Mouse (Mus musculus) limb, embryonic 13.5 days (tissue): Measurements from ENCODE around the gene Zfp280b. TPM values are rescaled to one million over a fixed set of nuclear protein-coding genes. Genes with fewer than 3 reads are reported as not detected.
"Not testable (repeated sequence)": the region's sequence is repeated elsewhere in the genome, so short reads cannot be mapped to it uniquely, and the experiment has no call there.

Experiments used
- ATAC-seq: fragments of 200-750 bp; cut with Nextera tagmentation; 2 replicates; pipeline ENCODE4 v1.8.0; 2017; ENCODE audit warnings: low read depth, moderate number of reproducible peaks, moderate TSS enrichment; ENCODE audit not compliant: low FRiP score
- H3K27ac ChIP-seq: fragments of 300-500 bp; sonication (generic); 2 replicates; pipeline ENCODE4 v1.5.1; 2015; ENCODE audit warnings: inconsistent platforms, mild to moderate bottlenecking, moderate library complexity
- H3K27me3 ChIP-seq: fragments of 300-500 bp; sonication (generic); 2 replicates; pipeline ENCODE4 v1.6.1; 2015; ENCODE audit warnings: mild to moderate bottlenecking, inconsistent platforms
- H3K36me3 ChIP-seq: fragments of 300-500 bp; sonication (generic); 2 replicates; pipeline ENCODE4 v1.6.1; 2015; ENCODE audit warnings: inconsistent platforms, mild to moderate bottlenecking, moderate library complexity
- H3K4me1 ChIP-seq: fragments of 300-500 bp; sonication (generic); 2 replicates; pipeline ENCODE4 v1.6.1; 2015; ENCODE audit warnings: inconsistent platforms
- H3K4me2 ChIP-seq: fragments of 300-500 bp; sonication (generic); replicated peaks from 2 replicates; pipeline ENCODE4 v1.6.1; 2015; ENCODE audit warnings: inconsistent platforms, mild to moderate bottlenecking, moderate library complexity
- H3K4me3 ChIP-seq: fragments of 300-500 bp; sonication (generic); 2 replicates; pipeline ENCODE4 v1.5.1; 2015; ENCODE audit warnings: moderate library complexity, mild to moderate bottlenecking, inconsistent platforms
- H3K9ac ChIP-seq: fragments of 300-500 bp; sonication (generic); 2 replicates; pipeline ENCODE4 v1.6.1; 2015; ENCODE audit warnings: mild to moderate bottlenecking, inconsistent platforms
- H3K9me3 ChIP-seq: fragments of 300-500 bp; sonication (generic); 2 replicates; pipeline ENCODE4 v1.6.1; 2016; ENCODE audit warnings: inconsistent platforms
- WGBS: fragments of 180-500 bp; shearing (Covaris S2); methylation state at CpG from one replicate; pipeline ENCODE4 v1.1.7; 2015; 5-methylcytosine and 5-hydroxymethylcytosine counted together
- polyA plus RNA-seq: library from polyadenylated mRNA; unstranded; fragments of >200 nt; fragmentation: Nextera tagmentation; extraction: Ambion mirVana; gene quantifications from 2 replicates; pipeline ENCODE4 v1.2.1, GENCODE M21; 2015

Zfp280b gene
- polyA plus RNA-seq, result 22.1 and 22.5 TPM in 2 replicates

DNA sequence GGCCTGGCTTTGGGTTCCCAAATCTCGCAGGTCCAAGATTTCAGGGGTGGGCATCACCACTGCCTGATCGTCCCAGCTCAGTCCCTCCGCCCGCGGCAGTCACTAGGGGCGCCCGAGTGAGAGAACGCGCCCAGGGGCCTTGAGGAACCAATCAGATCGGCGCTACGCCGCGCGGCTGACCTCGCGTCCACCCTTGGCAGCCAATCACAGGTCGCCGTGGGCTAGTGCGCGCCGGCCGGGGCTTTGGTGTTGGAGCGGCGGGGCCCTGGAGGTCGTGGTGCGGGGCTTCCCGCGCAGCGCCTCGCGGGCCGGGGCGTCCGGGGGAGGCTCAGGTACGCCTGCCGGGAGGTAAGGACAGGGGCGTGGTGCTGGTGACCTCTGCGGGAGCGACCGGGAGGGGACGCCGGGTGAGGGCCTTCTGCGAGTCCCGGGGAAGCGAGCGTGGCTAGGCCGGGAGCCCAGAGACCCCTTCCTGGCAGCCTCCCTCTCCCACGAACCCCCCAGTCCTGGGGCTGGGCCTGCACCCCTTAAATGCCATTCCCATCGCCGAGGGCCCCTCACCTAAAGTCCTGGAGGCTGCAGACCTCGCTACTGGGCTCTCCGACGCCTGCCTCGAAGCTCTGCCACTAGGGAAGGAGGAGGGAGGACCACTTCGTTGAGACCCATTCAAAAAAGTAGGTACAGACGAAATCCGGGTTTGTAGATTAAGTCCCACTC lies at the start of gene Zfp280b:
TSS of gene Zfp280b (plus strand) at position 249 of the 717 bp plus-strand sequence.
- Histone ChIP-seq H3K9ac (peak within 1 kb of the TSS; percentile 95), H3K27ac (peak within 1 kb of the TSS; percentile 67; the same call in 1 of the 2 replicates), H3K36me3 (peaks cover 26% of the 10 kb centered on the region), H3K9me3 (no peaks in the 10 kb centered on the region), H3K4me2 (peak within 1 kb of the TSS; percentile 78), H3K27me3 (no peaks in the 10 kb centered on the region), H3K4me1 (peaks cover 11% of the 10 kb centered on the region; the same call in 1 of the 2 replicates), H3K4me3 (peak within 1 kb of the TSS; percentile 88)
- WGBS, result under 1% methylated on average over 55 of the region's 58 CpGs
- peak; percentile 98 for ATAC-seq

DNA sequence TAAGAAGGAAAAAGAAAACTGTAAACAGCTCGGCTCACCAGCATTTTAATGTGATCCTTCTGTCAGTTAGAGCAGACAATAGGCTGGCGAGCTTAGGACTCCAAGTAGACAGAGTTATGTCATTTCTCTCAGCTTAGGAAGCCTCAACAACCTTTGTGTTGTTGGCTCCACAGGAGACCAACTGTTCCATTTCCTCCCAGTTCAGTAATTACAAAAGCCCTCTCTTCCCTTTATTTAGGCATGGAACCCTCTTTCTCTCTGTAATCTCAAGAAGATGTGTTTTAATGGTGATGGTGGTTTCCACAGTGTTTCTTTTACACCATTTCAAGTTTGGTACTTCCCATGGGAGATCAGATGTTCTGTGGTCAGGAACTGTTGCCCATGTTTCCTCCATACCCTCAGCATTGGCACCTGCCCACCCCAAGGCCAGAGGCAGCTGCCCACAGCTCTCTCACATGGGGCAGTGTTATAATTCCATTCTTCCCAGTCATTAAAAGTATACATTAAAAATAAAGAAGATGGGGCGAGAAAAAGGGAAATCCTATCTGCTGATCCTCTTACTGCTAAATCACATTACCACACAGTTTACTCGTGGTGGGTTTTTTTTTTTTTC lies 41.9 kb upstream of the Zfp280b start:
- H3K4me3 ChIP-seq, result no peak overlapping the region
- H3K36me3 ChIP-seq, result no peaks in the 10 kb centered on the region
- no peaks in the 10 kb centered on the region for H3K9me3 ChIP-seq
- no peak overlapping the region for H3K27ac ChIP-seq
- no peaks in the 10 kb centered on the region for H3K4me1 ChIP-seq
- no peak overlapping the region for H3K4me2 ChIP-seq
- no peak overlapping the region for H3K9ac ChIP-seq
- H3K27me3 ChIP-seq, result no peaks in the 10 kb centered on the region
- WGBS, result 68% methylated on average over 4 of the region's 4 CpGs
- ATAC-seq, result no peak

DNA sequence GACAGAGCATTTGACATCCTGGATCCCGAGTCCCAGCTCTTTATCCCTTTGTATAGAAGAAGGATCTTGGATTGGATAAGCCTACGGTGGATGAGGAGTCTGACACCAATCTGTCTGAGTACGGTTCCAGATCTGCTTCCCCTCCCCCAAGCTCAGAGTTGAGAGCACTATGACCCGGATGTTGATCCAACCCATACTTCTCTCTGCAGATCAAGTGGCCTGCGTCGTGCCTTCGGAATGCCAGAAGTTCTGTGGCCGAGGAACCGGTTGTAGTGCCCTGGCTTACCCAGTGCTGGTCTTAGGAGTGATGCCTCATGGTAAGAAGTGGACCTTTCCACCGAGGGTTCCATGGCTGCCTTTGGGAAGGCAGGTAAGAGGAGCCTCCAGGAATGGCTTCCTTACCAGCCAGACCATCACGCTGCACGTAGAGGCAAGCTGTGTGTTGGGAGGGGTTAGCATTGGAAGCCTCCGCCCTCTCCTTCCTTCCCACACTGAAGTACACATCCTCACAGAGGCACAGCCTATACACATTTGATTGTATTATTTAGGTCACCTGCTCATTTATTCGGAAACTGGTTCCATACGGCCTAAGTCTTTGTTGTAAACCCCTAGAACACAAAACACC lies 38.7 kb upstream of the Zfp280b start:
- no peak for ATAC-seq
- H3K4me1 ChIP-seq, result no peaks in the 10 kb centered on the region
- H3K4me2 ChIP-seq, result no peak overlapping the region
- no peaks in the 10 kb centered on the region for H3K9me3 ChIP-seq
- H3K27me3 ChIP-seq, result no peaks in the 10 kb centered on the region
- H3K27ac ChIP-seq, result no peak overlapping the region
- no peak overlapping the region for H3K4me3 ChIP-seq
- no peak overlapping the region for H3K9ac ChIP-seq
- no peaks in the 10 kb centered on the region for H3K36me3 ChIP-seq
- WGBS, result 85% methylated on average over 15 of the region's 15 CpGs

DNA sequence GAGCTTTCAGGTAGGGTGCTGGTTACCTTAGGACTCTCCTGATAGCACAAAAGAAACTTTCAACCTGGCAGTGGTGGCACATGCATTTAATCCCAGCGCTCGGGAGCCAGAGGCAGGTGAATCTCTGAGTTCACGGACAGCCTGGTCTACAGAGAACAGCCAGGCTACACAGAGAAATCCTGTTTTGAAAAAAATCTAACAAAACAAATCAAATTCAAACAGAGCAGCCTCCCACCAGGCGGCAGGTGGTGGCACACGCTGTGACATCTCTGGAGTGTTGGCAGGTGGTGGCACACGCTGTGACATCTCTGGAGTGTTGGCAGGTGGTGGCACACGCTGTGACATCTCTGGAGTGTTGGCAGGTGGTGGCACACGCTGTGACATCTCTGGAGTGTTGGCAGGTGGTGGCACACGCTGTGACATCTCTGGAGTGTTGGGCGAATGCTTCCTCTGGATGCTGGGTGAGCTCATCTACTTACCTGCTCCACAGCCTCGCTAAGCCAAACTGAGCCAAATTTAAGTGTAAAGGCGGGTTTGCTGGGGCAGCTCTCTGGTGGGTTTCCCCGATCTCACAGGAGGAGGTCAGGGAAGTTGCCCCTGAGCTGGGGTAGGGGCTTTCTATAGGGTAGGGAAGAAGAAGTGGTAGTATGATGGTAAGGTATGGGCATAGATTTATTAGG lies 37.8 kb upstream of the Zfp280b start:
- not testable (repeated sequence) for H3K27me3 ChIP-seq, H3K9ac ChIP-seq, H3K4me2 ChIP-seq, H3K4me3 ChIP-seq, H3K27ac ChIP-seq, H3K9me3 ChIP-seq, ATAC-seq, H3K4me1 ChIP-seq, H3K36me3 ChIP-seq
- 81% methylated on average over 13 of the region's 13 CpGs for WGBS

DNA sequence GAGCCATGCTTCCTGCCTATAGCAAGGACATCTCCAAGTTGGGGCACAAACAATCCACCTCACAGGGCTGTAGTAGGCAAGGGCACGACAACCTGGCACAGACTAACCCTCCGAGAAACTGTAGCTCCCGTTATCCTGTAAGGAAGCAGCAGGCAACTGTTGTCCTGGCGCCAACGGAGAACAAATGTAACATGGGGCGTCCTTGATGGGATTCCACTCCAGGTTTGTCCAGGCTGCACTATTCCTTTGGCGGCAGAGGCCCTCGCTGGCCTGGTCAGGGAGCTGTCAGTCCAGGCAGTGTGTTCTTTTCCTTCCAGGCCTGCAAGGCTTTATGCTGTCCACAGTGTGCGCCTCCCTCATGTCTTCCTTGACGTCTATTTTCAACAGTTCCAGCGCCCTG lies 37.0 kb upstream of the Zfp280b start:
- Histone ChIP-seq H3K4me2 (no peak overlapping the region), H3K27me3 (no peaks in the 10 kb centered on the region), H3K4me1 (no peaks in the 10 kb centered on the region), H3K27ac (no peak overlapping the region), H3K9me3 (no peaks in the 10 kb centered on the region), H3K4me3 (no peak overlapping the region), H3K36me3 (no peaks in the 10 kb centered on the region), H3K9ac (no peak overlapping the region)
- 90% methylated on average over 11 of the region's 11 CpGs for WGBS
- no peak for ATAC-seq

DNA sequence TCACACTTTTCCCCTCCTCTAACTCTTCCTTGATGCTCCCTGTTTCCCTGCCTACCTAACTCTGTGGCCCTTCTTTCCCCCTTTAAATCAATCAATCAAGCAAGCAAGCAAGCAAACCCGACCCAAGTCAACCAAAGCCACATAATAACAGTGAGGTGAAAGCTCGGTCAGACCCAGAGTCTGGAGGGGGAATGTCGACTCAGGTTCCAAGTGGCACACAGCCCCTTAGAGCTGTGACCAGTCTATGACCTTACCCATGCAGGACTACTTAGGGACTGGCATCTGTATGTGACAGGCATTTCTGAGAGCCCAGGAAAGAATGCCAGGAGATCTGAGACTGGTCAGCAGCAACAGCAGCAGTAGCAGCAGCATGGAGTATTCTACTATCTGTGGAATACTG lies 36.1 kb upstream of the Zfp280b start:
- Histone ChIP-seq H3K36me3 (no peaks in the 10 kb centered on the region), H3K4me3 (no peak overlapping the region), H3K27ac (no peak overlapping the region), H3K4me2 (no peak overlapping the region), H3K27me3 (no peaks in the 10 kb centered on the region), H3K9me3 (no peaks in the 10 kb centered on the region), H3K9ac (no peak overlapping the region), H3K4me1 (no peaks in the 10 kb centered on the region)
- ATAC-seq, result no peak
- 45% methylated on average over 3 of the region's 3 CpGs for WGBS

DNA sequence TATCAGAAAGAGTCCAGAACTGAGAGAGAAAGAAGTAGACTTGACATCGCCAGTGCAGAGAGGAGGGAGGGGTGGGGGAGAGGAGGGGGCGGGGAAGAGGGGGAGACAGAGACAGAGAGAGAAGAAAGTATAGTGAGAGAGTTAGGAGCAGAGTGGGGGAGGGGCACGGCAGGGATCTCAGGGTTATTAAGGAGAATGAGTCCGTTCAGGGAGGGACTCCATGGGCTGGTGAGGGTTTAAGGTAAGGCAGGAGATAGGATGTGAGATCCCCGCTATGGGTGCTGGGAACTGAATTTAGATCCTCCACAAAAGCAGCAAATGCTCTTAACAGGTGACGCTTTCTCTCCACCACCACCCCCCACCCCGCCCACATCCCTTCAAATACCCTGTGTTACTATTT lies 31.3 kb upstream of the Zfp280b start:
- WGBS, result 34% methylated on average over 6 of the region's 7 CpGs
- H3K4me3 ChIP-seq, result no peak overlapping the region
- H3K27ac ChIP-seq, result no peak overlapping the region
- H3K4me2 ChIP-seq, result 0 out of 2 replicates have a peak overlapping the region, but pooled peaks have one; percentile 7
- no peaks in the 10 kb centered on the region for H3K9me3 ChIP-seq
- no peaks in the 10 kb centered on the region for H3K27me3 ChIP-seq
- H3K9ac ChIP-seq, result no peak overlapping the region
- no peaks in the 10 kb centered on the region for H3K36me3 ChIP-seq
- H3K4me1 ChIP-seq, result 0 out of 2 replicates have a peak, but pooled peaks cover 4% of the 10 kb centered on the region
- no peak for ATAC-seq

DNA sequence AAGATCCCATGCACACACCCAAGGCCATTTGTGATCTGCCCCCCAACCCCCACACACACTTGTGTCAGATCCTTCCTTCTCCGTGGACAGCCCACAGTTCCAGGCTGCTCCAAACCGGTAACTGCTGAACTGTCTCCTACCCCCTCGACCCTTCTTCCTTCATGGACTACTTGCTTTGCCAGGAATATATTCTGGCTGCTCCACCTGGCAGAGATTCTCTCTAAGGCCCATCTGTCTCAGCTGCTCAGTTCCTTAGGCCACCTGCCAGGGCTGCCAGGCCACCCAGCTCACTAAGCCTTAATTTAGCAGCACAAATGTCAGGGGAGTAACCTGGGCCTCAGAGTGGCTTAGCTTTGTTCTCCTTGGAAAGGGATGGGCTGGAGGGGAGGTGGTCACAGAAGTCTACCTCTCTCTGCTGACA lies 30.3 kb upstream of the Zfp280b start:
- Histone ChIP-seq H3K36me3 (no peaks in the 10 kb centered on the region), H3K9me3 (no peaks in the 10 kb centered on the region), H3K4me1 (0 out of 2 replicates have a peak, but pooled peaks cover 4% of the 10 kb centered on the region), H3K27me3 (no peaks in the 10 kb centered on the region), H3K4me3 (no peak overlapping the region), H3K9ac (no peak overlapping the region), H3K27ac (no peak overlapping the region), H3K4me2 (no peak overlapping the region)
- 39% methylated on average over 3 of the region's 3 CpGs for WGBS
- peak; percentile 40; the same call in 1 of the 2 replicates for ATAC-seq

DNA sequence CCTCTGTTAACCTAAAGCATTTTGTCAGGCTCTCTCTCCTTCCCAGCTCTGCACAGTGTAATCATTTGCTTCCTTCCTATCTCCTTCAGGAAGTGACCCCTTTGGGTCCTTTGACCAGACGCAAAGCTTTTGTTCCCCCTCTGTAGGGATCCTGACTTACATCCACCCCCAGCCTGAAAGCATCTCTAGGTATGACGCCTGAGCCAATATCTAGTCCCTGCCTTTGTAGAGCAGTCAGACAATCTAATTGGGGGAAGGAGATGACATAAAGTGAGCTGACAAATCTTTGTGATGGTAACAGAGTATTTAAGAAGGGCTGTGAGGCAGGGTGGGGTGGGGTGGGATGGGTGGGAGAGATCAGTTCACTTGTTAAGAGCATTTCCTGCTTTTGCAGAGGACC lies 29.8 kb upstream of the Zfp280b start:
- Histone ChIP-seq H3K27ac (no peak overlapping the region), H3K9me3 (no peaks in the 10 kb centered on the region), H3K4me3 (no peak overlapping the region), H3K4me2 (no peak overlapping the region), H3K27me3 (no peaks in the 10 kb centered on the region), H3K36me3 (no peaks in the 10 kb centered on the region), H3K4me1 (0 out of 2 replicates have a peak, but pooled peaks cover 4% of the 10 kb centered on the region), H3K9ac (no peak overlapping the region)
- WGBS, result 51% methylated on average over 2 of the region's 2 CpGs
- no peak for ATAC-seq

DNA sequence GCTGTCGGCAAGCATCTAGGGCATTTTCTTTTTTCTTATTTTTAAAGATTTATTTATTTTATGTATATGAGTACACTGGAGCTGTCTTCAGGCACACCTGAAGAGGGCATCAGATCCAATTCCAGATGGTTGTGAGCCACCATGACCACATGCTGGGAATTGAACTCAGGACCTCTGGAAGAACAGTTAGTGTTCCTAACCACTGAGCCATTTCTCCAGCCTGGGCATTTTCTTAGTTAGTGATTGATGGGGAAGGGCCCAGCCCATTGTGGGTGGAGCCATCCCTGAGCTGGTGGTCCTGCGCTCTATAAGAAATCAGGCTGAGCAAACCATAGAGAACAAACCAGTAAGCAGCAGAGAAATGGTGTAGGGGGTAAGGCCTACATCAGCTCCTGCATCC lies 29.2 kb upstream of the Zfp280b start:
- Histone ChIP-seq H3K9me3 (no peaks in the 10 kb centered on the region), H3K36me3 (no peaks in the 10 kb centered on the region), H3K4me2 (no peak overlapping the region), H3K27ac (no peak overlapping the region), H3K4me1 (0 out of 2 replicates have a peak, but pooled peaks cover 4% of the 10 kb centered on the region), H3K27me3 (no peaks in the 10 kb centered on the region), H3K4me3 (no peak overlapping the region), H3K9ac (no peak overlapping the region)
- ATAC-seq, result no peak
- 83% methylated on average over 2 of the region's 2 CpGs for WGBS

DNA sequence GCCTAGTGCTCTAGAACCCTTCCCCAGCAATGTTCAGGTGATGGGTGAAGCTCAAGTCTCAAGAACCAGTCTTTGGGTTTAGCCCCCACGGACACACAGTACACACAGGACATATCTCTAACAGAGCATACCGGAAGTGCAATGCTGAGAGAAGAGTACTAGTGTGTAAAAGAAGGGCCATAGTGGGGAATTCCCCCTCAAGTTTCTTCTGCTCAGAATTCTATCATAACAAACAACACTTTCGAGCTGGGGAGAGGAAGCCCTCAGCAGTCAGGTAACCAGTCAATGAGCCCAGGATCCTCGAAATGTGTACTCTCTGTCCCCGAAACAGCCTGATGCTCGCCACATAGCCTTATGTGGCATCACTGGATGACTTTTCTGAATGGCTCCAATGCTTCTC lies 26.1 kb upstream of the Zfp280b start:
- 91% methylated on average over 6 of the region's 6 CpGs for WGBS

DNA sequence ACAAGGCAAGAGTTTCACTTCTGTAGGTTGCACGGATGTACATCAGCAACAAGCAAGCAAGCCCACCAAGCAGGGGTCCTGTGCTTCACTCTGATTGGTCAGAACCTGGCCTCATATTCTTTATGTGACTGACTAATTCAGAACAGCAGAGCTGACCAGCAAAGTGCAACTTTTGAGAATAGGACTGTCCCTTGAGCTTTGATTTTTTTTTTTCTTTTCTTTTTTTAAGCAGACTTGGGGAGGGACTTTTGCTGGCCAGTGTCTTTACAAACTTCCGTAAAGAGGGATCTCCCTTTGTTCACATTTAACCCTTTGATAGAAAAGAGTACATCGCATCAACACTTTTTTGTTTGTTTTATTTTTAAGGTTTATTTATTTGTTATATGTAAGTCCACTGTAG lies 22.6 kb upstream of the Zfp280b start:
- Histone ChIP-seq H3K9ac (no peak overlapping the region), H3K9me3 (no peaks in the 10 kb centered on the region), H3K4me2 (no peak overlapping the region), H3K4me3 (no peak overlapping the region), H3K36me3 (no peaks in the 10 kb centered on the region), H3K27me3 (no peaks in the 10 kb centered on the region), H3K4me1 (no peaks in the 10 kb centered on the region), H3K27ac (no peak overlapping the region)
- 67% methylated on average over 3 of the region's 3 CpGs for WGBS
- no peak for ATAC-seq

More for the DNA sequence above, 26.1 kb upstream of the Zfp280b start:
- H3K27ac ChIP-seq, result no peak overlapping the region
- no peak for ATAC-seq
- no peak overlapping the region for H3K9ac ChIP-seq
- H3K36me3 ChIP-seq, result no peaks in the 10 kb centered on the region
- no peaks in the 10 kb centered on the region for H3K9me3 ChIP-seq
- no peak overlapping the region for H3K4me2 ChIP-seq
- H3K4me3 ChIP-seq, result no peak overlapping the region
- H3K27me3 ChIP-seq, result no peaks in the 10 kb centered on the region
- 0 out of 2 replicates have a peak, but pooled peaks cover 4% of the 10 kb centered on the region for H3K4me1 ChIP-seq
